Mouse (Mus musculus) layer of hippocampus, postnatal 25 days (tissue): Measurements from ENCODE around the gene E4f1. TPM values are rescaled to one million over a fixed set of nuclear protein-coding genes. Genes with fewer than 3 reads are reported as not detected.

Source experiments
- DNase-seq, 2 experiments: peaks; one replicate each; pipeline ENCODE4 v3.0.0; 2022; ENCODE audit warnings: mixed read lengths in 2 of 2, low spot score in 1 of 2; ENCODE audit errors: extremely low spot score in 1 of 2
- total RNA-seq, 2 experiments: library from RNA; stranded (reverse); gene quantifications; 2 replicates each; pipeline ENCODE4 v1.2.3; 2021

The E4f1 gene
- total RNA-seq, 2 experiments from 2014 or later = 25.4 to 36.0 TPM

- peak in 1 of 2 experiments; percentile 62 for DNase-seq
Observed at GRCm38 (mm10) chr17:24485090-24485860, 15.2 kb upstream of the E4f1 start.

GRCm38 (mm10) chr17:24483495-24483894 lies 13.4 kb upstream of the E4f1 start:
- no peak for DNase-seq

- DNase-seq = no peak
Observed at GRCm38 (mm10) chr17:24481027-24481815, 11.1 kb upstream of the E4f1 start.

GRCm38 (mm10) chr17:24480201-24480826 lies 10.2 kb upstream of the E4f1 start:
- no peak for DNase-seq

GRCm38 (mm10) chr17:24479431-24479830 lies 9.3 kb upstream of the E4f1 start:
- no peak for DNase-seq

- DNase-seq = peak; percentile 98 to 99
Observed at GRCm38 (mm10) chr17:24478663-24479380, 8.7 kb upstream of the E4f1 start, which contains the start of gene Mlst8. Gene Mlst8, minus strand, starts transcription at chr17:24479078.

GRCm38 (mm10) chr17:24477985-24478600 lies 8.0 kb upstream of the E4f1 start:
- no peak for DNase-seq

GRCm38 (mm10) chr17:24477053-24477984 lies 7.2 kb upstream of the E4f1 start:
- no peak for DNase-seq

GRCm38 (mm10) chr17:24476022-24476776 lies 6.1 kb upstream of the E4f1 start:
- DNase-seq = no peak

GRCm38 (mm10) chr17:24475586-24475985 lies 5.5 kb upstream of the E4f1 start:
- DNase-seq = no peak

- no peak for DNase-seq
Observed at GRCm38 (mm10) chr17:24474557-24474956, 4.4 kb upstream of the E4f1 start.

- no peak for DNase-seq
Observed at GRCm38 (mm10) chr17:24473612-24474275, 3.6 kb upstream of the E4f1 start, which contains the start of gene Bricd5. Gene Bricd5, plus strand, starts transcription at chr17:24473884.

GRCm38 (mm10) chr17:24472512-24472911 lies 2.4 kb upstream of the E4f1 start:
- DNase-seq = no peak

GRCm38 (mm10) chr17:24470701-24471527 lies 801 bp upstream of the E4f1 start:
- DNase-seq = peak in 1 of 2 experiments; percentile 18

- no peak for DNase-seq
Observed at GRCm38 (mm10) chr17:24469336-24469909, 690 bp downstream of the E4f1 start.

GRCm38 (mm10) chr17:24468636-24469246 lies 1.4 kb downstream of the E4f1 start:
- no peak for DNase-seq
